Comparison of ENCODE assay signal across 13 mouse cellular contexts in the genomic region with DNA sequence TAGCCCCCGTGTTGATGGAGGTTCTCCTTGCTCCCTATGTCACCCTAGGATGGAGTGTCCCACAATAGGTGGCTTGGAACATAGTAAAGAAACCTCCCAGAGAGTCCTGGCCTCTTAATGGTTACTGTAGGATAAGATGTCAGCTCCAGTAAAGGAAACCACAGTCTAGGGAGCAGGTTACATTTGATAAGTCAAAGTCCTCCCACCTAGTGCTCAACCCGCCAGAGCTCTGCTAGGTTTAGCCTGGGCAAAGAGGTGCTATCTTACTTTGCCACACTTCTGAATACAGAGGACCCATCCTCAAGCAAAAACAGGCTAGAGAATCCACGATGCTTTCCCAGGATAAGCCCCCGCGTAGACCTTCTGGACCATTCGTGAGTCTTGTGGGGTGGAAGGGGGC. TPM values are rescaled to one million over a fixed set of nuclear protein-coding genes. Genes with fewer than 3 reads are reported as not detected.
DNase-seq lines count a peak whose midpoint lies in the region; ATAC-seq and TF ChIP-seq lines count a peak whose summit lies in the region.
"Had no signal": no experiment of that assay in that cellular context is flagged by ENCODE, and none has a peak within 500 bp of the region (broad histone marks: within the 10 kb centered on the region; RNA-seq: fewer than 3 reads in every experiment).

No protein-coding gene starts in this region.

- peak overlapping the region; percentile 86 for H3K4me2 ChIP-seq in heart, embryonic 14.5 days (ENCODE audit: low read length)
- H3K4me2 ChIP-seq in midbrain, embryonic 13.5 days (replicated peaks), result 0 out of 2 replicates have a peak overlapping the region, but pooled peaks have one; percentile 2
- no peak overlapping the region for H3K4me2 ChIP-seq in midbrain, postnatal 0 days (ENCODE audit: low read depth, low read length, poor library complexity, severe bottlenecking)
- peak overlapping the region; percentile 90; the same call in 1 of the 2 replicates for H3K4me2 ChIP-seq in limb, embryonic 15.5 days
- H3K4me2 ChIP-seq in stomach, postnatal 0 days (replicated peaks; ENCODE audit: low read depth), result peak overlapping the region; percentile 77

- no peak for ATAC-seq in heart, embryonic 14.5 days (ENCODE audit: insufficient number of reproducible peaks, insufficient read depth, low FRiP score, low read depth)
- ATAC-seq in midbrain, embryonic 13.5 days, result no peak
- ATAC-seq in midbrain, postnatal 0 days (ENCODE audit: low FRiP score), result no peak
- no peak for ATAC-seq in limb, embryonic 15.5 days (ENCODE audit: insufficient number of reproducible peaks, low FRiP score, low TSS enrichment, low read depth)
- no peak for ATAC-seq in stomach, postnatal 0 days (ENCODE audit: low FRiP score, low TSS enrichment)
- no peak for ATAC-seq in monocyte, adult 5-6 weeks (replicated peaks; ENCODE audit: insufficient number of reproducible peaks, low FRiP score, low TSS enrichment, poor library complexity, severe bottlenecking)
- ATAC-seq: forebrain, embryonic 14.5 days had no signal

- no peak overlapping the region for H3K27ac ChIP-seq in heart, embryonic 14.5 days (replicated peaks in 1 of 2; ENCODE audit: control insufficient read depth in 1 of 2, insufficient read depth in 1 of 2, low read depth in 2 of 2, low read length in 2 of 2)
- H3K27ac ChIP-seq in midbrain, embryonic 13.5 days, result no peak overlapping the region
- no peak overlapping the region for H3K27ac ChIP-seq in midbrain, postnatal 0 days (ENCODE audit: low read depth, low read length)
- H3K27ac ChIP-seq in limb, embryonic 15.5 days, result no peak overlapping the region
- H3K27ac ChIP-seq in stomach, postnatal 0 days (replicated peaks), result peak overlapping the region; percentile 93

- peak overlapping the region; percentile 79; the same call in 1 of the 2 replicates for H3K9ac ChIP-seq in heart, embryonic 14.5 days (ENCODE audit: low read length)
- no peak overlapping the region for H3K9ac ChIP-seq in midbrain, embryonic 13.5 days (replicated peaks)
- H3K9ac ChIP-seq in midbrain, postnatal 0 days (replicated peaks; ENCODE audit: low read length, poor library complexity, severe bottlenecking), result no peak overlapping the region
- H3K9ac ChIP-seq in limb, embryonic 15.5 days, result no peak overlapping the region
- H3K9ac ChIP-seq in stomach, postnatal 0 days (ENCODE audit: low read length), result peak overlapping the region; percentile 65

- H3K4me1 ChIP-seq in heart, embryonic 14.5 days (ENCODE audit: control insufficient read depth in 2 of 2, insufficient read depth in 2 of 2, low read length in 2 of 2), result peaks cover 20 to 32% of the 10 kb centered on the region in 2 experiments
- peaks cover 34% of the 10 kb centered on the region for H3K4me1 ChIP-seq in midbrain, embryonic 13.5 days (replicated peaks)
- no peaks in the 10 kb centered on the region for H3K4me1 ChIP-seq in midbrain, postnatal 0 days (ENCODE audit: insufficient read depth, low read length)
- peaks cover 62% of the 10 kb centered on the region for H3K4me1 ChIP-seq in limb, embryonic 15.5 days
- peaks cover 11% of the 10 kb centered on the region for H3K4me1 ChIP-seq in stomach, postnatal 0 days (replicated peaks; ENCODE audit: control insufficient read depth, insufficient read depth)

- no peaks in the 10 kb centered on the region for H3K36me3 ChIP-seq in heart, embryonic 14.5 days (ENCODE audit: control insufficient read depth, insufficient read depth, low read length)
- H3K36me3 ChIP-seq in midbrain, embryonic 13.5 days, result no peaks in the 10 kb centered on the region
- no peaks in the 10 kb centered on the region for H3K36me3 ChIP-seq in midbrain, postnatal 0 days (ENCODE audit: insufficient read depth, low read length)
- no peaks in the 10 kb centered on the region for H3K36me3 ChIP-seq in limb, embryonic 15.5 days
- no peaks in the 10 kb centered on the region for H3K36me3 ChIP-seq in stomach, postnatal 0 days (ENCODE audit: control insufficient read depth, insufficient read depth, low read length)

- TF ChIP-seq EP300 in stomach, postnatal 0 days (optimal IDR thresholded peaks at IDR 0.05), result no peak

- intact Hi-C loops in heart, postnatal 14 days (cut with DNase I), result loop anchor here (5.0 kb wide), 3 partner anchors 42 to 197 kb away; a partner anchor contains a TSS

- 86% methylated on average over 6 of the region's 6 CpGs for WGBS in heart, embryonic 14.5 days
- 91% methylated on average over 6 of the region's 6 CpGs for WGBS in midbrain, embryonic 13.5 days
- 93% methylated on average over 6 of the region's 6 CpGs for WGBS in midbrain, postnatal 0 days
- WGBS in limb, embryonic 15.5 days, result 89% methylated on average over 6 of the region's 6 CpGs
- WGBS in stomach, postnatal 0 days, result 84% methylated on average over 6 of the region's 6 CpGs

- DNase-seq in heart, postnatal 14 days, result no peak
- DNase-seq in midbrain, postnatal 0 days (ENCODE audit: low spot score), result no peak
- DNase-seq in stomach, postnatal 0 days (ENCODE audit: low spot score), result no peak
- no peak for DNase-seq in ovary, adult 18-20 months (ENCODE audit: low spot score)
- DNase-seq: cerebellum, adult 8-10 months; kidney, adult 9 months had no signal

- no peaks in the 10 kb centered on the region for H3K9me3 ChIP-seq in heart, embryonic 14.5 days (ENCODE audit: control insufficient read depth, low read length)
- H3K9me3 ChIP-seq in midbrain, embryonic 13.5 days, result no peaks in the 10 kb centered on the region
- no peaks in the 10 kb centered on the region for H3K9me3 ChIP-seq in midbrain, postnatal 0 days (ENCODE audit: low read length)
- no peaks in the 10 kb centered on the region for H3K9me3 ChIP-seq in limb, embryonic 15.5 days
- H3K9me3 ChIP-seq in stomach, postnatal 0 days (ENCODE audit: control insufficient read depth, low read length), result no peaks in the 10 kb centered on the region

- no peaks in the 10 kb centered on the region for H3K27me3 ChIP-seq in heart, embryonic 14.5 days (ENCODE audit: control insufficient read depth, insufficient read depth, low read length)
- H3K27me3 ChIP-seq in midbrain, embryonic 13.5 days, result peaks cover 25% of the 10 kb centered on the region
- no peaks in the 10 kb centered on the region for H3K27me3 ChIP-seq in midbrain, postnatal 0 days (ENCODE audit: insufficient read depth, low read length)
- H3K27me3 ChIP-seq in limb, embryonic 15.5 days, result no peaks in the 10 kb centered on the region
- H3K27me3 ChIP-seq in stomach, postnatal 0 days (ENCODE audit: control insufficient read depth, insufficient read depth, low read length), result no peaks in the 10 kb centered on the region
- H3K27me3 ChIP-seq: CH12.LX had no signal

- peak overlapping the region in 1 of 2 experiments; percentile 59; a peak in 1 of 4 replicates for H3K4me3 ChIP-seq in heart, embryonic 14.5 days (ENCODE audit: control insufficient read depth in 1 of 2, insufficient read depth in 1 of 2, low read depth in 1 of 2, low read length in 2 of 2)
- no peak overlapping the region for H3K4me3 ChIP-seq in midbrain, embryonic 13.5 days (replicated peaks)
- H3K4me3 ChIP-seq in midbrain, postnatal 0 days (ENCODE audit: low read depth, low read length), result no peak overlapping the region
- H3K4me3 ChIP-seq in limb, embryonic 15.5 days, result peak overlapping the region; percentile 55
- H3K4me3 ChIP-seq in stomach, postnatal 0 days (ENCODE audit: low read depth, low read length), result peak overlapping the region; percentile 57

- no peak for TF ChIP-seq CTCF in midbrain, postnatal 0 days (IDR thresholded peaks at IDR 0.05)
- TF ChIP-seq CTCF in stomach, postnatal 0 days (IDR thresholded peaks at IDR 0.05; ENCODE audit: low read depth), result no peak

RNA-seq across cellular contexts. Expression of a gene that starts 1.1 kb away (rescaled TPM):
- polyA plus RNA-seq in heart, embryonic 14.5 days (2014; fragmentation: Nextera tagmentation; extraction: Ambion mirVana), result not detected in 2 replicates
- total RNA-seq in heart, postnatal 14 days (2021), result not detected
- not detected in 2 replicates for polyA plus RNA-seq in midbrain, embryonic 13.5 days (2015; fragmentation: Nextera tagmentation; extraction: Ambion mirVana)
- not detected in 2 replicates for total RNA-seq in midbrain, postnatal 0 days (2014; rRNA removed)
- not detected in 2 replicates for polyA plus RNA-seq in midbrain, postnatal 0 days (2015; fragmentation: Nextera tagmentation; extraction: Ambion mirVana)
- 0.31 and 0.73 TPM in 2 replicates for polyA plus RNA-seq in limb, embryonic 15.5 days (2015; fragmentation: Nextera tagmentation; extraction: Ambion mirVana)
- polyA plus RNA-seq in stomach, postnatal 0 days (2015; fragmentation: Nextera tagmentation; extraction: Ambion mirVana), result 0.25 and 0.54 TPM in 2 replicates
- total RNA-seq in monocyte, adult 5-6 weeks (2017), result not detected in 3 replicates
- total RNA-seq: CH12.LX; liver, adult 2 months had no signal
- polyA plus RNA-seq: forebrain, embryonic 14.5 days; liver, adult 2 months had no signal

RNA-seq across cellular contexts. Expression of a gene that starts 2.3 kb away (rescaled TPM):
- polyA plus RNA-seq in heart, embryonic 14.5 days (2014; fragmentation: Nextera tagmentation; extraction: Ambion mirVana), result 2.6 and 2.8 TPM in 2 replicates
- total RNA-seq in heart, postnatal 14 days (2021), result 1 to 10 TPM; 3.1 to 3.8 TPM
- polyA plus RNA-seq in midbrain, embryonic 13.5 days (2015; fragmentation: Nextera tagmentation; extraction: Ambion mirVana), result 1.3 and 1.7 TPM in 2 replicates
- total RNA-seq in midbrain, postnatal 0 days (2014; rRNA removed), result 0.93 and 1.6 TPM in 2 replicates
- polyA plus RNA-seq in midbrain, postnatal 0 days (2015; fragmentation: Nextera tagmentation; extraction: Ambion mirVana), result 0.57 and 0.92 TPM in 2 replicates
- polyA plus RNA-seq in limb, embryonic 15.5 days (2015; fragmentation: Nextera tagmentation; extraction: Ambion mirVana), result 20.5 TPM in 2 replicates
- 15.9 and 18.1 TPM in 2 replicates for polyA plus RNA-seq in stomach, postnatal 0 days (2015; fragmentation: Nextera tagmentation; extraction: Ambion mirVana)
- total RNA-seq in monocyte, adult 5-6 weeks (2017), result 1.6 to 9.9 TPM (median 2.5 TPM) in 3 replicates

RNA-seq across cellular contexts. Expression of a gene that starts 16.4 kb away (rescaled TPM):
- 3.6 and 3.8 TPM in 2 replicates for polyA plus RNA-seq in heart, embryonic 14.5 days (2014; fragmentation: Nextera tagmentation; extraction: Ambion mirVana)
- total RNA-seq in heart, postnatal 14 days (2021), result 1 to 10 TPM; 2.3 to 6.8 TPM
- polyA plus RNA-seq in midbrain, embryonic 13.5 days (2015; fragmentation: Nextera tagmentation; extraction: Ambion mirVana), result 0.37 and 0.48 TPM in 2 replicates
- 0.66 TPM in 1 of 2 replicates, not detected in the other for total RNA-seq in midbrain, postnatal 0 days (2014; rRNA removed)
- 0.14 TPM in 1 of 2 replicates, not detected in the other for polyA plus RNA-seq in midbrain, postnatal 0 days (2015; fragmentation: Nextera tagmentation; extraction: Ambion mirVana)
- 2.7 and 3.1 TPM in 2 replicates for polyA plus RNA-seq in limb, embryonic 15.5 days (2015; fragmentation: Nextera tagmentation; extraction: Ambion mirVana)
- 0.70 and 0.71 TPM in 2 replicates for polyA plus RNA-seq in stomach, postnatal 0 days (2015; fragmentation: Nextera tagmentation; extraction: Ambion mirVana)
- total RNA-seq in monocyte, adult 5-6 weeks (2017), result 83.6 to 201 TPM (median 84.0 TPM) in 3 replicates

RNA-seq across cellular contexts. Expression of a gene that starts 20.4 kb away (rescaled TPM):
- polyA plus RNA-seq in heart, embryonic 14.5 days (2014; fragmentation: Nextera tagmentation; extraction: Ambion mirVana), result 0.15 TPM in 1 of 2 replicates, not detected in the other
- under 1 TPM in 1 of 2 experiments, not detected in 1; 0.24 TPM for total RNA-seq in heart, postnatal 14 days (2021)
- 0.27 and 0.31 TPM in 2 replicates for polyA plus RNA-seq in midbrain, embryonic 13.5 days (2015; fragmentation: Nextera tagmentation; extraction: Ambion mirVana)
- not detected in 2 replicates for total RNA-seq in midbrain, postnatal 0 days (2014; rRNA removed)
- polyA plus RNA-seq in midbrain, postnatal 0 days (2015; fragmentation: Nextera tagmentation; extraction: Ambion mirVana), result 0.16 TPM in 2 replicates
- 4.1 and 5.0 TPM in 2 replicates for polyA plus RNA-seq in limb, embryonic 15.5 days (2015; fragmentation: Nextera tagmentation; extraction: Ambion mirVana)
- 12.3 TPM in 2 replicates for polyA plus RNA-seq in stomach, postnatal 0 days (2015; fragmentation: Nextera tagmentation; extraction: Ambion mirVana)
- not detected in 3 replicates for total RNA-seq in monocyte, adult 5-6 weeks (2017)

RNA-seq across cellular contexts. Expression of a gene that starts 21.8 kb away (rescaled TPM):
- 4.5 and 5.1 TPM in 2 replicates for polyA plus RNA-seq in heart, embryonic 14.5 days (2014; fragmentation: Nextera tagmentation; extraction: Ambion mirVana)
- 1 to 10 TPM in 1 of 2 experiments, under 1 TPM in 1; 0.95 to 1.1 TPM for total RNA-seq in heart, postnatal 14 days (2021)
- 16.1 and 17.1 TPM in 2 replicates for polyA plus RNA-seq in midbrain, embryonic 13.5 days (2015; fragmentation: Nextera tagmentation; extraction: Ambion mirVana)
- total RNA-seq in midbrain, postnatal 0 days (2014; rRNA removed), result 3.3 and 8.7 TPM in 2 replicates
- polyA plus RNA-seq in midbrain, postnatal 0 days (2015; fragmentation: Nextera tagmentation; extraction: Ambion mirVana), result 4.8 and 6.2 TPM in 2 replicates
- polyA plus RNA-seq in limb, embryonic 15.5 days (2015; fragmentation: Nextera tagmentation; extraction: Ambion mirVana), result 7.6 and 8.4 TPM in 2 replicates
- polyA plus RNA-seq in stomach, postnatal 0 days (2015; fragmentation: Nextera tagmentation; extraction: Ambion mirVana), result 5.6 and 5.9 TPM in 2 replicates
- 0.87 TPM in 1 of 3 replicates, not detected in the others for total RNA-seq in monocyte, adult 5-6 weeks (2017)

Comparison
In these comparisons a context has a peak if more than half of its experiments do, and no peak if none do; other contexts are left out.
1. H3K4me3 ChIP-seq: peak in limb, embryonic 15.5 days (single experiment) and stomach, postnatal 0 days (single experiment); none in midbrain, embryonic 13.5 days (single experiment) and midbrain, postnatal 0 days (single experiment).
2. H3K9ac ChIP-seq: peak in heart, embryonic 14.5 days (single experiment) and stomach, postnatal 0 days (single experiment); none in midbrain, embryonic 13.5 days (single experiment), midbrain, postnatal 0 days (single experiment) and limb, embryonic 15.5 days (single experiment).